Mouse (Mus musculus) splenic B cell, adult 2 months (primary cell): ENCODE measurements at regions not wholly inside any gene's neighbourhood (a gene's known extent, or its start where the extent isn't known, plus 50 kb on each side); places are given as distances from the start of the nearest gene placed in this dataset.

Source experiments
- DNase-seq: peaks from one replicate; pipeline ENCODE4 v3.0.0-alpha.2; 2011; ENCODE audit warnings: low read depth, low spot score
- H3K27me3 ChIP-seq: 2 replicates; pipeline ENCODE4 v1.6.1; 2012; ENCODE audit warnings: mild to moderate bottlenecking, low read length, moderate library complexity, mixed read lengths; ENCODE audit not compliant: control insufficient read depth, poor library complexity, insufficient read depth, severe bottlenecking
- H3K36me3 ChIP-seq: 2 replicates; pipeline ENCODE4 v1.6.1; 2012; ENCODE audit warnings: mild to moderate bottlenecking, low read length, moderate library complexity, mixed read lengths; ENCODE audit not compliant: control insufficient read depth, poor library complexity, insufficient read depth, severe bottlenecking

GRCm38 (mm10) chr15:56136420-56136970, 1340.9 kb downstream of the Slc22a22 start:
- no peaks in the 10 kb centered on the region for H3K36me3 ChIP-seq
- DNase-seq: no peak
- no peaks in the 10 kb centered on the region for H3K27me3 ChIP-seq

- no peaks in the 10 kb centered on the region for H3K27me3 ChIP-seq
- no peak for DNase-seq
- H3K36me3 ChIP-seq: no peaks in the 10 kb centered on the region
Observed at GRCm38 (mm10) chr15:56128029-56128428, 1349.4 kb downstream of the Slc22a22 start.

- DNase-seq: no peak
Observed at GRCm38 (mm10) chr15:56119287-56120065, 1357.9 kb downstream of the Slc22a22 start.

GRCm38 (mm10) chr15:56108313-56108712, 1369.1 kb downstream of the Slc22a22 start:
- DNase-seq: no peak
- Histone ChIP-seq H3K27me3 (no peaks in the 10 kb centered on the region), H3K36me3 (no peaks in the 10 kb centered on the region)

More at GRCm38 (mm10) chr15:56119287-56120065, 1357.9 kb downstream of the Slc22a22 start:
- no peaks in the 10 kb centered on the region for H3K27me3 ChIP-seq
- no peaks in the 10 kb centered on the region for H3K36me3 ChIP-seq

GRCm38 (mm10) chr15:56107719-56108118, 1369.7 kb downstream of the Slc22a22 start:
- DNase-seq: no peak
- no peaks in the 10 kb centered on the region for H3K27me3 ChIP-seq
- no peaks in the 10 kb centered on the region for H3K36me3 ChIP-seq

- DNase-seq: no peak
- Histone ChIP-seq H3K36me3 (no peaks in the 10 kb centered on the region), H3K27me3 (no peaks in the 10 kb centered on the region)
Observed at GRCm38 (mm10) chr15:56100133-56100735, 1377.2 kb downstream of the Slc22a22 start.

- no peaks in the 10 kb centered on the region for H3K27me3 ChIP-seq
- DNase-seq: no peak
- H3K36me3 ChIP-seq: no peaks in the 10 kb centered on the region
Observed at GRCm38 (mm10) chr15:56077838-56078567, 1399.4 kb downstream of the Slc22a22 start.

- DNase-seq: no peak
- Histone ChIP-seq H3K27me3 (no peaks in the 10 kb centered on the region), H3K36me3 (no peaks in the 10 kb centered on the region)
Observed at GRCm38 (mm10) chr15:56077081-56077480, 1400.3 kb downstream of the Slc22a22 start.

GRCm38 (mm10) chr15:56076680-56077079, 1400.7 kb downstream of the Slc22a22 start:
- no peaks in the 10 kb centered on the region for H3K27me3 ChIP-seq
- no peaks in the 10 kb centered on the region for H3K36me3 ChIP-seq
- DNase-seq: no peak

GRCm38 (mm10) chr15:56069511-56069910, 1407.9 kb downstream of the Slc22a22 start:
- DNase-seq: no peak
- H3K27me3 ChIP-seq: no peaks in the 10 kb centered on the region
- H3K36me3 ChIP-seq: no peaks in the 10 kb centered on the region

GRCm38 (mm10) chr15:56067214-56067613, 1410.2 kb downstream of the Slc22a22 start:
- no peaks in the 10 kb centered on the region for H3K27me3 ChIP-seq
- DNase-seq: no peak
- no peaks in the 10 kb centered on the region for H3K36me3 ChIP-seq

GRCm38 (mm10) chr15:56066540-56066939, 1410.9 kb downstream of the Slc22a22 start:
- H3K36me3 ChIP-seq: no peaks in the 10 kb centered on the region
- no peak for DNase-seq

GRCm38 (mm10) chr15:56065872-56066534, 1411.4 kb downstream of the Slc22a22 start:
- Histone ChIP-seq H3K27me3 (no peaks in the 10 kb centered on the region), H3K36me3 (no peaks in the 10 kb centered on the region)
- peak; percentile 60 for DNase-seq

More at GRCm38 (mm10) chr15:56066540-56066939, 1410.9 kb downstream of the Slc22a22 start:
- H3K27me3 ChIP-seq: no peaks in the 10 kb centered on the region

- DNase-seq: no peak
- Histone ChIP-seq H3K27me3 (no peaks in the 10 kb centered on the region), H3K36me3 (no peaks in the 10 kb centered on the region)
Observed at GRCm38 (mm10) chr15:56062576-56062975, 1414.8 kb downstream of the Slc22a22 start.
